Mouse (Mus musculus) liver, adult 10 weeks (tissue): ENCODE results near the gene Pkd2l1. TPM values are rescaled to one million over a fixed set of nuclear protein-coding genes. Genes with fewer than 3 reads are reported as not detected.

ENCODE experiments used
- polyA plus RNA-seq: library from polyadenylated mRNA; stranded (reverse); fragments of 350-450 nt; fragmentation: Illumina TruSeq; extraction: RNeasy Lipid Tissue Mini Kit (QIAGEN cat#74804); gene quantifications from one replicate; pipeline ENCODE4 v1.2.3, GENCODE M21; 2014; ENCODE audit warnings: low read depth, low replicate concordance

Gene Pkd2l1
- polyA plus RNA-seq, result not detected

GRCm38 (mm10) chr19:44192342-44192741, at the start of gene Pkd2l1:
Pkd2l1 (minus strand) TSS chr19:44192442.

GRCm38 (mm10) chr19:44203015-44203564, 10.8 kb upstream of the Pkd2l1 start, which contains the start of gene Scd3:
Scd3 (plus strand) TSS chr19:44203269.

GRCm38 (mm10) chr19:44145702-44146567, 46.3 kb downstream of the Pkd2l1 start, which contains the start of gene Bloc1s2:
Bloc1s2 (minus strand) TSS chr19:44146446.

GRCm38 (mm10) chr19:44135072-44135959, 56.9 kb downstream of the Pkd2l1 start, which contains the start of gene Cwf19l1:
Cwf19l1 (minus strand) TSS chr19:44135876.

GRCm38 (mm10) chr19:44106831-44107660, 85.2 kb downstream of the Pkd2l1 start, which contains the start of gene Chuk:
Chuk (minus strand) TSS chr19:44107480.

Other genes with a start within 250 kb of the Pkd2l1 start
- gene Cpn1, start 205.9 kb downstream of the Pkd2l1 start, polyA plus RNA-seq, result 20.6 TPM
- 291 TPM for gene Cyp2c23, start 163.2 kb downstream of the Pkd2l1 start, polyA plus RNA-seq
- gene Erlin1, start 122.7 kb downstream of the Pkd2l1 start, polyA plus RNA-seq, result 44.8 TPM
- 245 TPM for gene Chuk, start 85.0 kb downstream of the Pkd2l1 start, polyA plus RNA-seq
- 17.0 TPM for gene Cwf19l1, start 56.6 kb downstream of the Pkd2l1 start, polyA plus RNA-seq
- 29.2 TPM for gene Bloc1s2, start 46.0 kb downstream of the Pkd2l1 start, polyA plus RNA-seq
- not detected for gene Scd3, start 10.8 kb upstream of the Pkd2l1 start, polyA plus RNA-seq
- gene Scd2, start 101.2 kb upstream of the Pkd2l1 start, polyA plus RNA-seq, result 3.6 TPM
- not detected for gene Scd4, start 140.7 kb upstream of the Pkd2l1 start, polyA plus RNA-seq
- gene Scd1, start 215.4 kb upstream of the Pkd2l1 start, polyA plus RNA-seq, result 1,950 TPM